Mouse (Mus musculus) ZHBTc4 (cell line): ENCODE data around the gene Commd1.

Experiments
- DNase-seq: peaks from one replicate; pipeline ENCODE4 v3.0.0-alpha.2; 2011; ENCODE audit warnings: low read depth, low spot score

Gene Commd1

GRCm38 (mm10) chr11:22860335-22861227 lies 121.6 kb downstream of the Commd1 start, which contains the start of gene B3gnt2:
TSS of gene B3gnt2 (minus strand) at chr11:22860961.
- DNase-seq = peak; percentile 74

- peak; percentile 97 for DNase-seq
Observed at GRCm38 (mm10) chr11:22859633-22860334, 122.4 kb downstream of the Commd1 start.

GRCm38 (mm10) chr11:22859301-22859632 lies 122.9 kb downstream of the Commd1 start:
- no peak for DNase-seq

- DNase-seq = peak; percentile 64
Observed at GRCm38 (mm10) chr11:22858441-22859300, 123.5 kb downstream of the Commd1 start.

GRCm38 (mm10) chr11:22857705-22858440 lies 124.3 kb downstream of the Commd1 start:
- peak; percentile 20 for DNase-seq

GRCm38 (mm10) chr11:22857106-22857704 lies 125.0 kb downstream of the Commd1 start:
- DNase-seq = no peak

GRCm38 (mm10) chr11:22856371-22856965 lies 125.7 kb downstream of the Commd1 start:
- DNase-seq = no peak

GRCm38 (mm10) chr11:22854571-22854970 lies 127.6 kb downstream of the Commd1 start:
- no peak for DNase-seq

GRCm38 (mm10) chr11:22853477-22854157 lies 128.6 kb downstream of the Commd1 start:
- DNase-seq = no peak

- DNase-seq = no peak
Observed at GRCm38 (mm10) chr11:22852510-22852909, 129.7 kb downstream of the Commd1 start.

GRCm38 (mm10) chr11:22851416-22851815 lies 130.8 kb downstream of the Commd1 start:
- peak; percentile 79 for DNase-seq

GRCm38 (mm10) chr11:22850077-22850476 lies 132.1 kb downstream of the Commd1 start:
- no peak for DNase-seq

GRCm38 (mm10) chr11:22848649-22849195 lies 133.5 kb downstream of the Commd1 start:
- DNase-seq = no peak

- DNase-seq = no peak
Observed at GRCm38 (mm10) chr11:22847732-22848648, 134.2 kb downstream of the Commd1 start.

GRCm38 (mm10) chr11:22846960-22847731 lies 135.0 kb downstream of the Commd1 start:
- DNase-seq = no peak
